Mouse (Mus musculus): ENCODE data around the gene Josd1. TPM values are rescaled to one million over a fixed set of nuclear protein-coding genes. Genes with fewer than 3 reads are reported as not detected.

The Josd1 gene
- 1 to 10 TPM; 2.9 to 3.6 TPM for polyA plus RNA-seq (2017; shearing (Covaris generic))

- ATAC-seq, result peak; percentile 58
Observed at GRCm38 (mm10) chr15:79687646-79688267, at the start of gene Josd1. Josd1 (minus strand) TSS chr15:79687919.

GRCm38 (mm10) chr15:79734311-79734710 is 46.6 kb upstream of the Josd1 start:
- ATAC-seq, result no peak

GRCm38 (mm10) chr15:79733640-79734039 is 45.9 kb upstream of the Josd1 start:
- ATAC-seq, result no peak

- no peak for ATAC-seq
Observed at GRCm38 (mm10) chr15:79733192-79733591, 45.5 kb upstream of the Josd1 start.

- no peak for ATAC-seq
Observed at GRCm38 (mm10) chr15:79731554-79731953, 43.8 kb upstream of the Josd1 start.

GRCm38 (mm10) chr15:79728731-79729388 is 41.1 kb upstream of the Josd1 start:
- peak; percentile 91 for ATAC-seq

GRCm38 (mm10) chr15:79728311-79728710 is 40.6 kb upstream of the Josd1 start:
- ATAC-seq, result no peak

- ATAC-seq, result no peak
Observed at GRCm38 (mm10) chr15:79727840-79728239, 40.1 kb upstream of the Josd1 start.

GRCm38 (mm10) chr15:79725190-79725789 is 37.6 kb upstream of the Josd1 start:
- ATAC-seq, result no peak

GRCm38 (mm10) chr15:79723439-79723838 is 35.7 kb upstream of the Josd1 start:
- ATAC-seq, result peak; percentile 79

- ATAC-seq, result no peak
Observed at GRCm38 (mm10) chr15:79720796-79721195, 33.1 kb upstream of the Josd1 start.

- ATAC-seq, result no peak
Observed at GRCm38 (mm10) chr15:79720267-79720666, 32.5 kb upstream of the Josd1 start.

- no peak for ATAC-seq
Observed at GRCm38 (mm10) chr15:79716710-79717109, 29.0 kb upstream of the Josd1 start.

- ATAC-seq, result no peak
Observed at GRCm38 (mm10) chr15:79715646-79716045, 27.9 kb upstream of the Josd1 start.

- ATAC-seq, result no peak
Observed at GRCm38 (mm10) chr15:79708229-79708822, 20.6 kb upstream of the Josd1 start.

- ATAC-seq, result no peak
Observed at GRCm38 (mm10) chr15:79706603-79707214, 19.0 kb upstream of the Josd1 start.

- no peak for ATAC-seq
Observed at GRCm38 (mm10) chr15:79697558-79698187, 10.0 kb upstream of the Josd1 start.

GRCm38 (mm10) chr15:79697011-79697410 is 9.3 kb upstream of the Josd1 start:
- ATAC-seq, result no peak

- no peak for ATAC-seq
Observed at GRCm38 (mm10) chr15:79696508-79696907, 8.8 kb upstream of the Josd1 start.

- no peak for ATAC-seq
Observed at GRCm38 (mm10) chr15:79695516-79695915, 7.8 kb upstream of the Josd1 start.

GRCm38 (mm10) chr15:79694512-79694911 is 6.8 kb upstream of the Josd1 start:
- ATAC-seq, result no peak

- ATAC-seq, result peak; percentile 20
Observed at GRCm38 (mm10) chr15:79693740-79694139, 6.0 kb upstream of the Josd1 start.

- no peak for ATAC-seq
Observed at GRCm38 (mm10) chr15:79692334-79692733, 4.6 kb upstream of the Josd1 start.

All from activated CD4-positive, CD25-positive, alpha-beta regulatory T cell, adult 4 months (primary cell).